Mouse (Mus musculus) inflammation-experienced regulatory T-cells, adult 6 months (primary cell): Measurements from ENCODE around the gene Crebbp. TPM values are rescaled to one million over a fixed set of nuclear protein-coding genes. Genes with fewer than 3 reads are reported as not detected.

ENCODE experiments used
- ATAC-seq: one replicate; pipeline ENCODE4 v1.8.0; 2017
- polyA plus RNA-seq, 3 experiments: library from polyadenylated mRNA; unstranded; fragments of 100-300 nt; shearing (Covaris generic); gene quantifications; one replicate each; pipeline ENCODE4 v1.2.1; 2017

Gene Crebbp
- polyA plus RNA-seq, 3 experiments from 2014 or later: 54.1 to 77.8 (median 69.3) TPM

DNA sequence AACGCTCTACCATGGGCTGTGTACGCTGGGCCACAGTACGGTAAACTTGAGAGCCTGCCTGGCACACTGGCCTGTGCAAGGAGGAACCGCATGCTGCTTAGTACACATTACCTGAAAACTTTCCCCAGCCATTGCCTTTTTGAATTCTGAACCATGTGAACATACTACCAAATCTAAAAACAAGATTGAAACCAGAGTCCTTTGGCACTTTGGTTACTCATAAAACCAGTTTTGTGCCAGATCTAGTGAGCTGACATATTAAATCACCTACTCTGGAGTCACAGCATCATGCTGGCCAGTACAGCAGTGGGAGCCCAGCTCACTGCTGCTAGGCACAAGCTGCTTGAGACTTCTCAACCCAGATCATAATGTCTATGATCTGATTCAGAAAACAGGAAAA lies 172.2 kb downstream of the Crebbp start:
- no peak for ATAC-seq

GRCm38 (mm10) chr16:4040206-4040605 lies 173.6 kb downstream of the Crebbp start:
- no peak for ATAC-seq

GRCm38 (mm10) chr16:4037690-4038089 lies 176.1 kb downstream of the Crebbp start:
- ATAC-seq: no peak

DNA sequence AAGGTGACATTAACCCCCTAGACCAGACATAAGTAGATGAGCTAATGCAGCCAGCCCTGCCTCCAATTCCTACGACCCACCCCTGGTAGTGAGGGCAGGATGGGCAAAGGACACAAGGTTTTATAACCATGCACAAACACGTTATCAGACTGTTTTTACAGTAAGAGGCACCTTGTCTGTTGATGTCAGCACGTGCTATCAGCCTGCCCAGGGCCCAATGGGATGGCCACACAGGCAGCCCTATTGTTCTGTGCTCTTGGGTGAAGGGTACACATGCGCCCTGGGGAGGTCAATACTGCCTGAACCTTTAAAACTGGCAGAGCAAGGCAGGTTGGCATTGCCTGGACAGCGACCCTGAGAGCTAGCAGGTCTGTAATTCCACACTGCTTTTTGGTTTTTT lies 177.0 kb downstream of the Crebbp start, which contains the start of gene Dnase1:
Gene Dnase1 (plus strand): TSS at position 136 of the 400 bp plus-strand sequence.
- ATAC-seq: no peak

DNA sequence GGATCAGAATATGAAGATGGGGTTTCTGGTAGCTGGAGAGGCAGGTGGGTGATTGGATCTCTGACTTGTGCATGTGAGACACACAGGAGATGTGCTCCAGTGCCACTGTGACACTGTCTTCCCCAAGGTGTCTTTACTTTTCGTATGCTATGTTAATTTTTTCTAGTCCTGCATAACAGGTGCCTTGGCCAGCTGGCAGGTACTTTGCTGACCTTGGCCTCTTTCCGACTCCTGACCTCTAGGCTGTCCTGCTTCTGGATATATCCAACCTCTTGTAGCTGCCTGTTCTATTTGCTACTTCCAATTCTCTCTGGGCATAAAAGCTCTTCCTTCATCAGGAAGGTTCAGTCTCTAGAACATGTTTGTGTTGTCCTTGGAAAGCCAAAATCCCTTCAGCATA lies 178.2 kb downstream of the Crebbp start:
- ATAC-seq: no peak

DNA sequence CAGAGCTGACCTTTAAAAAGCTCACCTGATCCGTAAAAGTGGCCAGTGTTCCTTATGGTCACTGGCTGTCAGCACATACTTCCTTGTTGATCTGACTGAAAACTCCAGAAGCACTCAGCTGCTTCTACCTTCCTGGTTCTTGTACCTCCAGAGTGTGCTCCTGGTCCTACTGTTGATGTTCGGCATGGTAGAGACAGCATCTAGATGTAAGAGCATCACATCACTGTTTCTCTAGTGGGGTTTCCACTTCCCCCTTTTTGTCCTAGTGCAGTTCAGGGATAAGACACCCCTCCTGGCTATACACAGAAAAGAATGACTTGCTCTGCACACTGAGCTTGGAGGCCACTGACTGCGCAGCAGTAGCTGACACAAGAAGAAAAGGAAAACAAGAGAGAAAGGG lies 179.3 kb downstream of the Crebbp start:
- no peak for ATAC-seq

- no peak for ATAC-seq
These were observed 179.8 kb downstream of the Crebbp start for GRCm38 (mm10) chr16:4033971-4034370.

GRCm38 (mm10) chr16:4032341-4032748 lies 181.5 kb downstream of the Crebbp start:
- ATAC-seq: no peak

DNA sequence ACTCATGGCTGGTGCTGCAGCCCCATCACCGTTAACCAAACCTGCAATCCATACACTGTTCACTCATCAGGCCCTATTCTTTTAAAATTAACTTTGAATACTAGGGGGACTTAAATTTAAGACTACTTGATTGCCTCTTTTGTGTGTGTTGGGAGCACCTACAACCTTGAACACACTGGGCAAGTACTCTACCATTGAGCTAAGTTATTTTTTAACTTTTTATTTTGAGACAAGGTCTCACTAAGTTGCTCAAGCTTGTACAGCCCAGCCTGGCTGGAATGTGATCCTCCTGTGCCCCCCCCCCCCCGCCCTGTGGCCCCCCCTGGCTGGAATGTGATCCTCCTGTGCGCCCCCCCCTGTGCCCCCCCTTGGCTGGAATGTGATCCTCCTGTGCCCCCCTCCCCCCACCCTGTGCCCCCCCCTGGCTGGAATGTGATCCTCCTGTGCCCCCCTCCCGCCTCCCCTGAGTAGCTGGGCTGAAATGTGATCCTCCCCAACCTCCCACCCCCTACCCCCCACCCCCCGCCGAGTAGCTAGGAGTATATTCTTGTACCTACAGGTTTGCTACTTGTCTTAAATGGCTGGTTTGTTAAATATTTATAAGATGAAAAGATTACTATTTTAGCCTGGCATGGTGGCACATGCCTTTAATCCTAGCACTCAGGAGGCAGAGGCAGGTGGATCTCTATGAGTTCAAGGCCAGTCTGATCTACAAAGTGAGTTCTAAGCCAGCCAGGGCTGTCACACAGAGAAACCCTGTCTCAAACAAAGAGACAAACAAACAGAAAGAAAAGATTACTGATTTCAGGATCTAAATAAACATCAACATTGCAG lies 182.1 kb downstream of the Crebbp start:
- ATAC-seq: no peak

Other genes starting within 250 kb of the Crebbp start
- 10 to 100 TPM; 58.8 to 82.4 (median 67.8) TPM for gene Nlrc3, start 237.4 kb downstream of the Crebbp start, polyA plus RNA-seq
- 10 to 100 TPM; 15.0 to 28.4 (median 15.6) TPM for gene Slx4, start 210.2 kb downstream of the Crebbp start, polyA plus RNA-seq
- gene Dnase1, start 177.1 kb downstream of the Crebbp start, polyA plus RNA-seq: 10 to 100 TPM in 1 of 3 experiments, 1 to 10 TPM in 2; 2.8 to 10.9 (median 5.0) TPM
- gene Trap1, start 136.2 kb downstream of the Crebbp start, polyA plus RNA-seq: 10 to 100 TPM; 56.4 to 82.6 (median 68.1) TPM
- gene Adcy9, start 206.5 kb upstream of the Crebbp start, polyA plus RNA-seq: under 1 TPM in 2 of 3 experiments, not detected in 1; 0.12 to 0.49 TPM